Mouse (Mus musculus) forebrain, postnatal 0 days (tissue): ENCODE data around the gene Cacng2. TPM values are rescaled to one million over a fixed set of nuclear protein-coding genes. Genes with fewer than 3 reads are reported as not detected.

ENCODE experiments used
- ATAC-seq: fragments of 200-750 bp; cut with Nextera tagmentation; 2 replicates; pipeline ENCODE4 v1.8.0; 2017; ENCODE audit warnings: mild to moderate bottlenecking, moderate library complexity
- DNase-seq: peaks from one replicate; pipeline ENCODE4 v3.0.0-alpha.2; 2015
- H3K27ac ChIP-seq: fragments of 300-500 bp; sonication (generic); 2 replicates; pipeline ENCODE4 v1.5.1; 2014; ENCODE audit warnings: low read depth, mild to moderate bottlenecking, antibody characterized with exemption, low read length, moderate library complexity, mixed read lengths
- H3K27me3 ChIP-seq: fragments of 300-500 bp; sonication (generic); 2 replicates; pipeline ENCODE4 v1.6.1; 2014; ENCODE audit warnings: mild to moderate bottlenecking, low read length, mixed read lengths; ENCODE audit not compliant: insufficient read depth
- H3K36me3 ChIP-seq: fragments of 300-500 bp; sonication (generic); 2 replicates; pipeline ENCODE4 v1.6.1; 2014; ENCODE audit warnings: mild to moderate bottlenecking, moderate library complexity; ENCODE audit not compliant: insufficient read depth
- H3K4me1 ChIP-seq: fragments of 300-500 bp; sonication (generic); 2 replicates; pipeline ENCODE4 v1.6.1; 2014; ENCODE audit warnings: antibody characterized with exemption; ENCODE audit not compliant: insufficient read depth
- H3K4me2 ChIP-seq: fragments of 300-500 bp; sonication (generic); 2 replicates; pipeline ENCODE4 v1.6.1; 2014; ENCODE audit warnings: low read depth, mild to moderate bottlenecking, moderate library complexity
- H3K4me3 ChIP-seq: fragments of 300-500 bp; sonication (generic); 2 replicates; pipeline ENCODE4 v1.5.1; 2014; ENCODE audit warnings: low read depth, low read length, mixed read lengths
- H3K9ac ChIP-seq: fragments of 300-500 bp; sonication (generic); 2 replicates; pipeline ENCODE4 v1.6.1; 2014; ENCODE audit warnings: mild to moderate bottlenecking
- H3K9me3 ChIP-seq: fragments of 300-500 bp; sonication (generic); 2 replicates; pipeline ENCODE4 v1.6.1; 2016; ENCODE audit warnings: low read length
- CTCF ChIP-seq: sonication (generic); IDR thresholded peaks from 2 replicates; pipeline ENCODE4 v1.5.1; 2016; ENCODE audit warnings: antibody characterized with exemption, control low read depth, low read depth
- WGBS: fragments of 180-500 bp; shearing (Covaris S2); extraction: QIAGEN DNeasy Blood & Tissue Kit; methylation state at CpG from one replicate; pipeline ENCODE4 v1.1.7; 2014; 5-methylcytosine and 5-hydroxymethylcytosine counted together
- polyA plus RNA-seq: library from polyadenylated mRNA; unstranded; fragments of >200 nt; fragmentation: Nextera tagmentation; extraction: Ambion mirVana; gene quantifications from 2 replicates; pipeline ENCODE4 v1.2.1, GENCODE M21; 2015
- total RNA-seq: library from RNA; depleted of rRNA; stranded (reverse); fragments of >200 nt; gene quantifications from 2 replicates; pipeline ENCODE4 v1.2.3, GENCODE M21; 2014

The Cacng2 gene
- total and polyA plus RNA-seq, 2 experiments from 2014 or later: 10.1 to 13.6 TPM

DNA sequence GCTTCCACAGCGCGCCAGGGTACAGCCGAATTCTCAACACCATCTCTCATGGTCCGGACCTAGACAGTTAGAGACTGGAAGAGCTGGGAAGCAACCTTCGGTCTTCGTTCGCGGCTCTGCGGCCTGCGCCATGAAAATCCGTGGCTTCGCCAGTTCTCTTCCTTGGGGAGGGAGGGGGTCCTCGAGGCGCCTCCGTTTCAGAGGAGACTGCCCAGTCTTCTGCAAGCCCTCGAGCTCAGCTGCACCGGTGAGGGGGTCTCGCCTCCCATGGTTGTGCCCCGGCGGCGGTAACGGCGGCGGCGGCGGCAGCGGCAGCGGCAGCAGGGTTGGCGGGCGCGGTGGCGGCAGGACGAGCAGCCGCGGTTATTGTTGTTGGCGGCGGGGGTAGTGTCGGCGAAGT lies 580 bp downstream of the Cacng2 start:
- no peaks in the 10 kb centered on the region for H3K9me3 ChIP-seq
- no peak for TF ChIP-seq CTCF
- DNase-seq (peak; percentile 60), ATAC-seq (peak; percentile 37)
- peak overlapping the region; percentile 66 for H3K4me3 ChIP-seq
- peaks cover 18% of the 10 kb centered on the region for H3K4me1 ChIP-seq
- H3K36me3 ChIP-seq: no peaks in the 10 kb centered on the region
- H3K27me3 ChIP-seq: no peaks in the 10 kb centered on the region
- peak overlapping the region; percentile 79 for H3K27ac ChIP-seq
- peak overlapping the region; percentile 79 for H3K4me2 ChIP-seq
- 3% methylated on average over 36 of the region's 39 CpGs for WGBS
- H3K9ac ChIP-seq: peak overlapping the region; percentile 78

DNA sequence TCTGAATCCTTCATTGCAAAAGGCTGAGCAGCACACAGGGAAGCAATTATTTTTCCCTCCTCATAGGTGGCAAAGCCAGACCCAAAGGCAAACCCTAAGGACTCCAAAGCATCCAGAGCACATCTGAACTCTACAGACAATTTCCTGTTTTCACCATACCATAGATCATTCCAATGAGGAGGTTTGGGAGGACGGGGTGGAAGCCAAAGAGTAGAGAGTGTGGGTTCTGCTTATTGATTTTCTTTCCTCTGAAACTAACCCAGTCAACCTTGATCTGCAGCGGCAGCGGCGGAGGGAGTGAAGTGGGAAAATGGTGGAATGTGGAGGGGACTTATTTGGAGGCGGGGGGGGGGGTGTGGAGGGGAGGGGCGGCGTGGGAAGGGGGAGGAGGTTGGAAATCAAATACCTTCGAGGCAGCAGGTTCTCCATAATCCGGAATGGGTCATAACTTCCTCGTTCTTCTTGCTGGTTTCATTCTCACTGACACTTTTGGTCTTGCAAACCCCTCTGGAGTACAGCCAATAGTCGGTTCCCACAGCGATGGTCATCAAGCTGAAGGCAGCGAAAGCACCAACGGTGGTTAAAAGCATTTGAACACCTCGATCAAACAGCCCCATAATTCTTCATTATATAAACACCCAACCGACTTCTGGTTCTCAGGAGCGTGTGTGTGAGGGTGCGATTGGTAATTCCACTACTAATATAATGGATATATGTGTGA lies 1.4 kb downstream of the Cacng2 start:
- Histone ChIP-seq H3K27me3 (no peaks in the 10 kb centered on the region), H3K4me3 (peak overlapping the region; percentile 66), H3K9me3 (no peaks in the 10 kb centered on the region), H3K27ac (peak overlapping the region; percentile 1; the same call in 1 of the 2 replicates), H3K4me2 (peak overlapping the region; percentile 79), H3K9ac (peak overlapping the region; percentile 78), H3K36me3 (no peaks in the 10 kb centered on the region), H3K4me1 (peaks cover 18% of the 10 kb centered on the region)
- no peak for TF ChIP-seq CTCF
- peak; percentile 43 for DNase-seq
- 50% methylated on average over 17 of the region's 18 CpGs for WGBS
- ATAC-seq: no peak

DNA sequence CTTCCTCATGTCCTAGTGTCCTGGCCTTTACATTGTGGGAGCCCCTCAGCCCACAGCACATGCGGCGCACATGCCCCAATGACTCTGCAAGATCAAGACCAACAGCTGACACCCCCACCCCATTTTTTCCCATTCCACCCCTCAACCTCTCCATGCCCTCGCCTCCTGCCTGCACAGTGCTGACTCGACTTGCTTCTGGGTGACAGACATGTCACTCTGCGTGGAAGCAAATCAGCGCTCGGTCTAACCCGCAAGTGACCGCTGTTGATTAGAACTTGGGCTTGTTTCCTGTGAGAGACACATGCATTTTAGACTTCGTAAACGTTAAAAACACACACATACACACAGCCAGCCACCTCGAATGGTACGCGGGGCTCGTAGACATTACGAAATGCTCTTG lies 2.1 kb downstream of the Cacng2 start:
- peak overlapping the region; percentile 66 for H3K4me3 ChIP-seq
- H3K9me3 ChIP-seq: no peaks in the 10 kb centered on the region
- H3K27me3 ChIP-seq: no peaks in the 10 kb centered on the region
- no peak for TF ChIP-seq CTCF
- H3K27ac ChIP-seq: peak overlapping the region; percentile 1; the same call in 1 of the 2 replicates
- DNase-seq (no peak), ATAC-seq (no peak)
- H3K4me1 ChIP-seq: peaks cover 18% of the 10 kb centered on the region
- WGBS: 75% methylated on average over 16 of the region's 16 CpGs
- peak overlapping the region; percentile 33; the same call in 1 of the 2 replicates for H3K9ac ChIP-seq
- H3K4me2 ChIP-seq: peak overlapping the region; percentile 79
- no peaks in the 10 kb centered on the region for H3K36me3 ChIP-seq

DNA sequence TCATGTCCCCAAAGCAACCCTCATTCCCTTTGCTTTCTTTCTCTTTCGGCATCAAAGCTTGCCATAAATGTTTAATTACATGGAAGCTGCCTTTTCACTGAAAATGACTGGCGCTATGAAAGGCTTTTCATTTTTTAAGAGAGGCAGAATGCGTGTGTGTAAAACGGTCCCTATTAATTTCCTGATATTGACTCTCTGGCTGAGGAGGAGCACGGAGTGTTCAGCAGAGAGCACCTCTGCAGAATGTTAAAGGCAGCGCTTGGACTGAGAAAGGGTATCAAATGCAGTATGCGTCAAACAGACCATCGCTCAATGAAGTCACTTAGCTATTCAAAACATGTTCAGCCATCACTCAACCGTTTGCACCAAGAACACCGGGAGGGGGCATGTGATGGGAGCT lies 2.9 kb downstream of the Cacng2 start:
- peak overlapping the region; percentile 79 for H3K4me2 ChIP-seq
- peak overlapping the region; percentile 24; the same call in 1 of the 2 replicates for H3K27ac ChIP-seq
- WGBS: 21% methylated on average over 10 of the region's 10 CpGs
- H3K9ac ChIP-seq: peak overlapping the region; percentile 36
- no peaks in the 10 kb centered on the region for H3K9me3 ChIP-seq
- peaks cover 18% of the 10 kb centered on the region for H3K4me1 ChIP-seq
- no peaks in the 10 kb centered on the region for H3K36me3 ChIP-seq
- no peak for ATAC-seq
- DNase-seq: peak; percentile 41
- H3K27me3 ChIP-seq: no peaks in the 10 kb centered on the region
- TF ChIP-seq CTCF: no peak
- H3K4me3 ChIP-seq: peak overlapping the region; percentile 66

GRCm38 (mm10) chr15:78116244-78116643 lies 3.6 kb downstream of the Cacng2 start:
- Histone ChIP-seq H3K9me3 (no peaks in the 10 kb centered on the region), H3K36me3 (no peaks in the 10 kb centered on the region), H3K27ac (no peak overlapping the region), H3K4me3 (peak overlapping the region; percentile 66), H3K27me3 (no peaks in the 10 kb centered on the region), H3K4me2 (peak overlapping the region; percentile 79), H3K9ac (peak overlapping the region; percentile 36; the same call in 1 of the 2 replicates), H3K4me1 (peaks cover 18% of the 10 kb centered on the region)
- 47% methylated on average over 10 of the region's 10 CpGs for WGBS
- DNase-seq (peak; percentile 5), ATAC-seq (no peak)
- TF ChIP-seq CTCF: no peak

DNA sequence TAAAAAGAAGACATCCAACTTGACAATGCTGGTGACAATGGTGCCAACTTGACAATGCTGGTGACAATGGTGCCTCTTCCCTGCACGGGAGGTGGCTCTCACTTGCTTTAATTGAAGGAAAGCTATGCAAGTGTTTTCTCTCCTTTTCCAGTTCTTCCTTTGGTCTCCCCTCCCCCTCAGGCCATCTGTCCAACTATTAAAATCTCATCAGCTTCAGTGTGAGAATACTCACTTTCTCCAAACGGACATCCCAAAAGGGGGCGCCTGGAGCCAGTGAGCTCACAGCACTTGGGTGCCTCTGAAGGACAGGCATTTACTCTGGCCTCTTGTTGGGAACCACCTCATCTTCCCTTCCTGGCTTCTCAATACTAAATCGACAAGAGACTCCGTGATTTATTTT lies 20.3 kb downstream of the Cacng2 start:
- Histone ChIP-seq H3K9me3 (no peaks in the 10 kb centered on the region), H3K9ac (no peak overlapping the region), H3K4me3 (no peak overlapping the region), H3K4me1 (no peaks in the 10 kb centered on the region), H3K27me3 (no peaks in the 10 kb centered on the region), H3K36me3 (no peaks in the 10 kb centered on the region), H3K27ac (no peak overlapping the region), H3K4me2 (no peak overlapping the region)
- DNase-seq (no peak), ATAC-seq (no peak)
- WGBS: 47% methylated on average over 5 of the region's 5 CpGs
- TF ChIP-seq CTCF: no peak

DNA sequence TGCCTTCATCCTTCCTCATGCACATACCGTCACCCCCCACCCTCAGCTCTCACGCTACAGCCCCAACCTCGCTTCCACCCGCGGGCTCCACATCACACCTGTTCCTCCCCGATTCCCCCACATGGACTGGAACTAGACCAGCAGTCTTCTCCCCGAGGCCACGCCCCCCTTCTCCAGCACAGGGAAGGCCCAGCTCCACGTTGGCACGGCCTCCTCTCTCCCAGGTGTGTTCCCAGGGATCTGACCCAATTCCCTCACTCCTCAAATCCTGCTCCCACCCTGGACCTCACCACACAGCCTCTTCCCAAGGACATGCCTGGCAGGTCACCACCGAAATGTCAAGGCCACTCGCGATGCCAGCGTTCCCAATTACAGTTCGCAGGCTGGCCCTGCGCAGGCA lies 23.8 kb downstream of the Cacng2 start:
- H3K27me3 ChIP-seq: no peaks in the 10 kb centered on the region
- ATAC-seq: no peak
- no peak overlapping the region for H3K4me2 ChIP-seq
- TF ChIP-seq CTCF: no peak
- H3K4me1 ChIP-seq: no peaks in the 10 kb centered on the region
- DNase-seq: no peak
- WGBS: 86% methylated on average over 16 of the region's 16 CpGs
- H3K9ac ChIP-seq: no peak overlapping the region
- no peak overlapping the region for H3K27ac ChIP-seq
- no peaks in the 10 kb centered on the region for H3K36me3 ChIP-seq
- no peak overlapping the region for H3K4me3 ChIP-seq
- H3K9me3 ChIP-seq: no peaks in the 10 kb centered on the region
